Mouse (Mus musculus) hindbrain, embryonic 12.5 days (tissue): ENCODE data around the gene Rpl11. TPM values are rescaled to one million over a fixed set of nuclear protein-coding genes. Genes with fewer than 3 reads are reported as not detected.

Experiments used
- ATAC-seq: fragments of 200-750 bp; cut with Nextera tagmentation; 2 replicates; pipeline ENCODE4 v1.8.0; 2017; ENCODE audit warnings: moderate TSS enrichment; ENCODE audit not compliant: low FRiP score
- H3K27ac ChIP-seq: fragments of 300-500 bp; sonication (generic); 2 replicates; pipeline ENCODE4 v1.5.1; 2016; ENCODE audit warnings: mild to moderate bottlenecking
- H3K27me3 ChIP-seq: fragments of 300-500 bp; sonication (generic); 2 replicates; pipeline ENCODE4 v1.6.1; 2016; ENCODE audit warnings: mild to moderate bottlenecking
- H3K36me3 ChIP-seq: fragments of 300-500 bp; sonication (generic); 2 replicates; pipeline ENCODE4 v1.6.1; 2016; ENCODE audit warnings: mild to moderate bottlenecking
- H3K4me1 ChIP-seq: fragments of 300-500 bp; sonication (generic); 2 replicates; pipeline ENCODE4 v1.6.1; 2016
- H3K4me2 ChIP-seq: fragments of 300-500 bp; sonication (generic); replicated peaks from 2 replicates; pipeline ENCODE4 v1.6.1; 2016; ENCODE audit warnings: mild to moderate bottlenecking
- H3K4me3 ChIP-seq: fragments of 300-500 bp; sonication (generic); 2 replicates; pipeline ENCODE4 v1.5.1; 2016; ENCODE audit warnings: mild to moderate bottlenecking
- H3K9ac ChIP-seq: fragments of 300-500 bp; sonication (generic); 2 replicates; pipeline ENCODE4 v1.6.1; 2016; ENCODE audit warnings: mild to moderate bottlenecking, moderate library complexity
- H3K9me3 ChIP-seq: fragments of 300-500 bp; sonication (generic); replicated peaks from 2 replicates; pipeline ENCODE4 v1.6.1; 2016; ENCODE audit warnings: mild to moderate bottlenecking
- WGBS: fragments of 180-500 bp; shearing (Covaris S2); methylation state at CpG from one replicate; pipeline ENCODE4 v1.1.7; 2016; 5-methylcytosine and 5-hydroxymethylcytosine counted together
- polyA plus RNA-seq: library from polyadenylated mRNA; unstranded; fragments of >200 nt; fragmentation: Nextera tagmentation; extraction: Ambion mirVana; gene quantifications from 2 replicates; pipeline ENCODE4 v1.2.1, GENCODE M21; 2016

The Rpl11 gene
- polyA plus RNA-seq, 1 experiment from 2014 or later = 292 TPM

DNA sequence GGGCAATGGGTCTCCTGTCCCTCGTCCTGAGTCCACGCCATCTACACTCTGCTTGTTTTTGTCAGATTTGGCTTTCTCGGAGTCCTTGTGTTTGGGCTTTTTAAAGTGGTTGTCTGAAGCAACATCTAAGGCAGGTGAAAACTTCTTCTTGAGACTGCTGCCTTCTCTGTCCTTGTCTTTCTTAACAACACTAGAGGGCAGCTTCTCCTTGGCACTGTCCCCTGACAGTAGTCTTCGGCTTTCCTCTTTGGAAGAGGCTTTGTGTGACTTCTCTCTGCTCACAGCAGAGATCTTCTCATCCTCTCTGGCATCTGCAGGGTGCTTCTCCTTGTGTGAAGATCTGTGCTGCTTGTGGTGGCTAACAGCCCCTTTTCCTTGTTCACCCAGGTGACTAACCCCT is 42.6 kb downstream of the Rpl11 start:
- WGBS = 92% methylated on average over 4 of the region's 4 CpGs
- Histone ChIP-seq H3K4me3 (no peak overlapping the region), H3K36me3 (peaks cover 77% of the 10 kb centered on the region), H3K27me3 (no peaks in the 10 kb centered on the region), H3K9me3 (no peaks in the 10 kb centered on the region), H3K4me2 (no peak overlapping the region), H3K27ac (no peak overlapping the region), H3K4me1 (no peaks in the 10 kb centered on the region), H3K9ac (no peak overlapping the region)
- ATAC-seq = no peak

DNA sequence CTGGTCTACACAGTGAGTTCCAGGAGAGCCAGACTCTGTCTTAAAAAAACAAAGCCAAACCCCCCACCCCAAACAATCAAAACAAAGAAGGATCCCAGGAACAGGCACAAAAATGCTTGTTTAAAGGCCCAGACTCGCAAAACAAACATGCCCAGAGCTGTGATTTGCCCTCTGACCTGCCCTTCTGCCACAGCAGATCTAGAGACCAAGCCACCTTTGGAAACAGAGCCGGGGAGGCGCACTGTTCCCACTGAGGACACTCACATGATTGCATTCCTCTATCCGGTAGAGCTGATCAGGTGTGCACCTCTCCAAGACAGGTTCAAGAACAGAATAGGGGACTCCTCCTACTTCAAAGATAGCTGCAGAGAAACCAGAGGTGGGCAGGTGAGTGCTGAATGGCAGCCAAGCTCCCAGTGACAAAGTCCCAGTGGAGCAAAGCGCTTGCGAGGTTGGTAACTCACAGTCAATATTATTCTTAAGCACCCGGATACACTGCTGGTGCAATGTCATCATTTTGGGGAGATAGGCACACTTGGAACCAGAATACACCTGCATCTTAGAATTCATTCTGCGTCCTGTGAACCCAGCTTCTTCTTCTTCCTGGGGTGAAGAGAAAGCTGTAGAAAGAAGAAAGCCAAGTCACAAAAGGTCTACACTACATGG is 44.3 kb downstream of the Rpl11 start:
- H3K9ac ChIP-seq = no peak overlapping the region
- H3K27me3 ChIP-seq = no peaks in the 10 kb centered on the region
- WGBS = 87% methylated on average over 8 of the region's 8 CpGs
- ATAC-seq = no peak
- no peaks in the 10 kb centered on the region for H3K4me1 ChIP-seq
- peaks cover 90% of the 10 kb centered on the region for H3K36me3 ChIP-seq
- H3K4me3 ChIP-seq = no peak overlapping the region
- H3K9me3 ChIP-seq = no peaks in the 10 kb centered on the region
- no peak overlapping the region for H3K4me2 ChIP-seq
- no peak overlapping the region for H3K27ac ChIP-seq

DNA sequence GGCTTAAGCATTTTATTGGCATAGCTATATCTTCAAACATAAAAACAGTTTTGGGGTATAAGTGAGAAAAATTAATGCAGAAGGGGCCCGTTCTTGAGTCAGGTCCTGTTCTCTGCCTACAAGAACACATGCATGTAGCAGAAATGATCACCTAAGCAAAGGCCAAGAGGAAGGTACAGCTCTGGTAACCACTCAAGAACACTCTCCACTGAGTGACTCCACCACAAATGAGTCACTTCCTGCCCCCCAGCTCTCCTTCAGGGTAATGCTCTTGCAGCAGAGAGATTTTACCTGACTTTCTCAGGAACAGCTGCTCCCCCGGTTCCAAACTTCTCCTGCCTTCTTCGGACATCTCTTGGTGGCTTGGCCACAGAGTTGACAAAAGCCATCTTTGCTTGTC is 46.4 kb downstream of the Rpl11 start:
- H3K9ac ChIP-seq = no peak overlapping the region
- no peak overlapping the region for H3K4me2 ChIP-seq
- H3K9me3 ChIP-seq = no peaks in the 10 kb centered on the region
- no peak for ATAC-seq
- H3K4me1 ChIP-seq = no peaks in the 10 kb centered on the region
- H3K27ac ChIP-seq = no peak overlapping the region
- H3K27me3 ChIP-seq = no peaks in the 10 kb centered on the region
- 93% methylated on average over 3 of the region's 3 CpGs for WGBS
- H3K4me3 ChIP-seq = no peak overlapping the region
- H3K36me3 ChIP-seq = peaks cover 91% of the 10 kb centered on the region

DNA sequence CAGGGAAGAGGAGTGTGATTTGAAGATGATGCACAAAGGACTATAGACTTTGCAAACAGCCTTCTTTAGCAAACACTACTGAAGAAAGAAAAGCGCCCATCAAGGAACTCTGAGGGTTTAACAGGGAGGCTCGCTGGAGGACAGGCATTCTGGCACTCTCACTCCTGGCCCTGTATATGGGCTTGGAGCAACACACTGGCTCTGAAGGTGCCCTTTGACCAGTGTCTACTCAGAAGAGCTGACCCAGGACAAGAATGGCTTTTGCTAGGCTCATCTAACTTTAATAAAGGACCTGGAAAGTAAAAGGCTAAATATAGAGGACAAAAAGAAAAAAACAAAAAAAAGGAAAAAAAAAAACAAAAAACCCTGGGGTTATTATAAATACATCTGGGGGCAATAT is 48.3 kb downstream of the Rpl11 start:
- no peak overlapping the region for H3K27ac ChIP-seq
- H3K9ac ChIP-seq = no peak overlapping the region
- peaks cover 75% of the 10 kb centered on the region for H3K36me3 ChIP-seq
- 75% methylated on average over 2 of the region's 2 CpGs for WGBS
- H3K9me3 ChIP-seq = no peaks in the 10 kb centered on the region
- H3K4me2 ChIP-seq = no peak overlapping the region
- no peaks in the 10 kb centered on the region for H3K4me1 ChIP-seq
- no peak for ATAC-seq
- no peak overlapping the region for H3K4me3 ChIP-seq
- no peaks in the 10 kb centered on the region for H3K27me3 ChIP-seq

DNA sequence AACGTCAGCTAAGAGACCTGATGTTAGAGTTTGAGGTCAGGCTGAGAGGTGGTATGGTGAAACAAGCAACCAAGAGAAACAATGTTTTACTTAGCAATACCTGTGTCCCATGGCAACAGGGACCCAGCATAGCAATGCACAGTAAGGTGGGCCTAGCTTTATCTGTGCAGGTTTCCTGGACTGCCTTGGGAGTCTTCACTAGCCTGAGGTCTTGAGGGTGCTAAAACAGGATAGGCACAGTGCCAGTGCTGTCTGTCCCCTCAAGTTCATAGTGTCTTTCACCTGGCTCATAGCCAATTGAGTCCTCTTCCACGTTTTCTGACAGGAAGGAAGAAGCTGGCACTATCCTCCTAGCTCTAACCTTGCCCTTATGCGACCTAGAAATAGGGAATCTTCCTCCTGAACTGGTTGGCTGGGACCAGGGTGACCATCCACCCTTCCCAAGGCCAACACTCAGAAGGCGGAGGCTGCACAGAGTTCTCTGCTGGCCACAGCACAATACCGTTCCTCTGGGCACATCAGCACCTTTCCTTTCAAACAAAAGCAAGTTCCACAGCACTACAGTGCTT is 49.0 kb downstream of the Rpl11 start:
- Histone ChIP-seq H3K27ac (no peak overlapping the region), H3K9ac (no peak overlapping the region), H3K4me2 (no peak overlapping the region), H3K36me3 (peaks cover 68% of the 10 kb centered on the region), H3K27me3 (no peaks in the 10 kb centered on the region), H3K4me1 (no peaks in the 10 kb centered on the region), H3K4me3 (no peak overlapping the region), H3K9me3 (no peaks in the 10 kb centered on the region)
- 92% methylated on average over 5 of the region's 5 CpGs for WGBS
- ATAC-seq = no peak

DNA sequence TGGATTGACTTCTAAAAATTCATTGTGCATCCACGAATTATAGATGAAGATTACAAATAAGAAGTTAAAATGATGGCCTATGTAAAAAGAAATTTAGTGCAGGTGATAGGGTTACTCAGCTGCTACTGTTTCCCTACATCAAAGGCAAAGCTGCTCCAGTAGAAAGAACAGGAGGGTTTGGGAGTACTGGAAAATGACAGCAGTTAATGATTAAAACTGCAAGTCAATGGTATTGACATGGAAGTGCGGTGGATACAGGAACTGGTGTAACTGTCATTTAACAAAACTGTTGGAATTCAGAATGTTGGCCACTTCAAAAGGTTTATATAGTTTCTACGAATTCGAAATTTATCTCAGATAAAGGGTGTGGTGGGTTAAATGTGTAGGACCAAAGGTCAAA is 58.1 kb downstream of the Rpl11 start:
- no peak for ATAC-seq
- 86% methylated on average over 4 of the region's 4 CpGs for WGBS
- Histone ChIP-seq H3K9ac (no peak overlapping the region), H3K27me3 (no peaks in the 10 kb centered on the region), H3K27ac (no peak overlapping the region), H3K9me3 (peaks cover 7% of the 10 kb centered on the region; the same call in 1 of the 2 replicates), H3K4me2 (no peak overlapping the region), H3K4me3 (no peak overlapping the region), H3K36me3 (no peaks in the 10 kb centered on the region), H3K4me1 (no peaks in the 10 kb centered on the region)

DNA sequence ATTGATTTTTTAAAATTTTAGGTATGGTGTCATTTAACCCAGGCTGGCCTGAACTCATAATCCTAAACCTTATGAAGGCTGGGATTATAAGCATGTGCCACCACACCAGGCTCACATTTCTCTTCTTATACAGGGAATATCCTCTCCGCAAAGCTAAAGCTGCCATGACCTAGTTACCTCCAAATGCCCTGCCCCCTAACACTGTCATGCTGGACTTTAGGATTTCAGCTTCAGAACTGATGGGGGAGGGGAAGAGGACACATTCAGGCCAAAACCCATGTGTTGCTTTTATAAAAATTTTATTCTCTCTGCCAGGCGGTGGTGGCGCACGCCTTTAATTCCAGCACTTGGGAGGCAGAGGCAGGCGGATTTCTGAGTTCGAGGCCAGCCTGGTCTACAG is 59.3 kb downstream of the Rpl11 start:
- H3K4me2 ChIP-seq = no peak overlapping the region
- H3K9ac ChIP-seq = no peak overlapping the region
- WGBS = 96% methylated on average over 6 of the region's 6 CpGs
- no peak overlapping the region for H3K4me3 ChIP-seq
- H3K9me3 ChIP-seq = peaks cover 7% of the 10 kb centered on the region; the same call in 1 of the 2 replicates
- ATAC-seq = no peak
- H3K4me1 ChIP-seq = no peaks in the 10 kb centered on the region
- H3K27ac ChIP-seq = no peak overlapping the region
- H3K27me3 ChIP-seq = no peaks in the 10 kb centered on the region
- no peaks in the 10 kb centered on the region for H3K36me3 ChIP-seq

DNA sequence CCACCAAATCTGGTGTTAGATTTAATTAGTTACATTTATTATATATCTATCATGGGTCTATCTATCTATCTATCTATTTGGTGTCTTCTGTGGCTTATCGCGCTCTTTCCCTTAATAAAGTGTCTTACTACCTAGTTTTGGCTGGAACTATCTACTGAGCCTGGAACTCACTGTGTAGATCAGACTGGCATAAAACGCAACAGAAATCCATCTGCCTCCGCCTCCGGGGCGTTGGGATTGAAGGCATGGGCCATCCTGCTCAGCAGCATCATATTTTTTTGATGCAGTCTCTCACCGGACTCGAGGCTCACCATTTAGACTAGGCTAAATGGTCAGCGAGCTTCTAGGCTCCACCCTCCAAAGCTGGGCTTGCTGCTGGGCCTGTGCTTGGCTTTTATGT is 65.5 kb downstream of the Rpl11 start:
- no peaks in the 10 kb centered on the region for H3K27me3 ChIP-seq
- H3K9ac ChIP-seq = peak overlapping the region; percentile 95
- H3K36me3 ChIP-seq = peaks cover 24% of the 10 kb centered on the region
- no peak for ATAC-seq
- peak overlapping the region; percentile 94 for H3K4me2 ChIP-seq
- peak overlapping the region; percentile 93 for H3K4me3 ChIP-seq
- peaks cover 22% of the 10 kb centered on the region for H3K4me1 ChIP-seq
- H3K9me3 ChIP-seq = no peaks in the 10 kb centered on the region
- H3K27ac ChIP-seq = peak overlapping the region; percentile 85
- WGBS = 68% methylated on average over 9 of the region's 9 CpGs

DNA sequence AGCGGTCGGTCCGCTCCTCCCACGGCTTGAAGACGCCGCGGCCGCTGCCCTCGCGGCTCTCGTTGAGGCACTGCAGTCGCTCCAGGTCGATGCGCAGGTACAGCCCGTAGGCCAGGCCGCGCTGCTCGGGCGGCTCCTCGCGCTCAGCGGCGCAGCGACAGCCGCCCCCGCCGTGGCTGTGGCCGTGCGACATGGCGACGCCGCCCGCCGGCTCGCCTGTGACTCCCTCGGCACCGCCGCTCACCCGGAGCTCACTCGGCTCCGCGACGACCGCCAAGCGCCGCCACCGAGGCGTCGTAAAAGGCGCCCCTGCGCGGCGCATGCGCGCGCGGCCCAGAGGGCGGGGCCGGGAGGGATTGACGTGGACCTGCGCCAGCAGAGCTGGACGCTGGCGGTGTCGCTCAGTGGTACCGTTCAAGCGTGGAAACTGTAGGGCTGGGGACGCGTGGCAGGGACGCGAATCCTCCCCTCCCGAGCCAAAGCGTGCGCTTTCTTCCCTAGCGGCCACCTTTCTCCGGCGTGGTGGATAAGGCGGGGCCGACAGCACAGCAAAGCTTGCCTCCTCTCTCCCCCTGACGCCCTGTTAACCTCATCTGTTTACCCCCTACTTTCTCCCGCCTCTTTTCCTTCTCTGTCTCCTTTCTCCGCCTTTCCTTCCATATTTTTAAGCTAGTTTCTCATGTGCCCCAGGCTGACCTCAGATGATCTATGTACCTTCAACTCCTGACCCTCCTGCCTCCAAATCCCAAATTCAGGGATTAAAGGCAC is 66.1 kb downstream of the Rpl11 start, which contains the start of gene Pithd1:
TSS of gene Pithd1 (minus strand) at position 322 of the 768 bp plus-strand sequence.
- peaks cover 22% of the 10 kb centered on the region for H3K4me1 ChIP-seq
- H3K9ac ChIP-seq = peak within 1 kb of the TSS; percentile 95
- under 1% methylated on average over 74 of the region's 81 CpGs for WGBS
- H3K27ac ChIP-seq = peak within 1 kb of the TSS; percentile 85
- H3K4me3 ChIP-seq = peak within 1 kb of the TSS; percentile 93
- H3K27me3 ChIP-seq = no peaks in the 10 kb centered on the region
- H3K4me2 ChIP-seq = peak within 1 kb of the TSS; percentile 94
- H3K36me3 ChIP-seq = peaks cover 26% of the 10 kb centered on the region
- H3K9me3 ChIP-seq = no peaks in the 10 kb centered on the region
- peak; percentile 89 for ATAC-seq

DNA sequence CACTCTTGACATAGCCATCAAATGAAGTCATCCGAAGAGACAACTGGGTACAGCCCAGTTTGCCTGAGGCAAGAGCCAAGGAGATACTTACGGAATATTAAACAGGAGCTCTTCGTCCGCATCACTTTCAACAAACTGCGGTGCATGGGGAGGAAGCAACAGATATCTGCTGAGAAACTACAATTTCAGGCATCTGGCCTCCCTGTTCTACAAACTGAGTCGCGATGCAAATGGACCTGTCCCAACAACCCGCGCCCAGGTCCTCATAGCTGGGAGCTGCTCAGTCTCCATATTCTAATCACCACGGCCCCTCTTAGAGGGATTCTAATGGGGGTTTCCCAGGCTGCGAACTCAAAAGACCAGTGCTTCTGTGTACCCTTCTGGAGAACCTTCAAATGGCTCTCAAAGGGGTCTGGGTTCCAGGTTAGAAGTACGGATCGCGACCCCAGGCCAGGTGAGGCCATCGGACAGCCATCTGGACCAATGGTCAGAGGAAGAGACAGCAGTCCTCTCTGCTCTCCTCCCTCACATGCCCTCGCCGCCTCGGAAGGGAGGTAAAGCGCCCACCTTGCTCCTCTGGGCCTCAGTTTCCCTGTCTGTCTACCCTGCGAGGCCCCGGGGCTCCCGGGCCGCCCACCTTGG is 66.8 kb downstream of the Rpl11 start:
- Histone ChIP-seq H3K9ac (peak overlapping the region; percentile 95), H3K27ac (peak overlapping the region; percentile 85), H3K9me3 (no peaks in the 10 kb centered on the region), H3K4me2 (peak overlapping the region; percentile 94), H3K27me3 (no peaks in the 10 kb centered on the region), H3K4me1 (peaks cover 22% of the 10 kb centered on the region), H3K36me3 (peaks cover 29% of the 10 kb centered on the region), H3K4me3 (peak overlapping the region; percentile 93)
- 8% methylated on average over 23 of the region's 23 CpGs for WGBS
- ATAC-seq = peak; percentile 30; the same call in 1 of the 2 replicates

DNA sequence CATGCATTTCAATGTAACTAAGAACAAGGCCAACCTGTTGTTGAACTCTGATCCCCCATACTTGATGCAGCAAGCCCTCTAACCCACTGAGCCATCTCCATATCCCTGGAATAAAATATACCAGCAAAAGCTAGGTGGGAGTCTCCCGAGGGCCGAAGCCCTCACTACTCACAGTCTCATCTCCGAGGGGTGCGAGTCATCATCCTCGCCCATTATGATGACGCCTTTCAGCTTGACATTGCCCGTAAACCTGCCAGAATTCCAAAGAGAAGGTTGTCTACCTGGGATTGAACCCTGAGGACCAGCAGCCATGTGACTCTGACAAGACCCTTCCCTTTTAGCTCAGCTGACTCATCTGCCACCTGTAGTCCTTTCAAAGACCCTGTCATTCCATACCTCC is 67.5 kb downstream of the Rpl11 start:
- H3K9me3 ChIP-seq = no peaks in the 10 kb centered on the region
- H3K4me3 ChIP-seq = peak overlapping the region; percentile 93
- H3K27ac ChIP-seq = no peak overlapping the region
- no peaks in the 10 kb centered on the region for H3K27me3 ChIP-seq
- WGBS = 95% methylated on average over 7 of the region's 7 CpGs
- H3K4me1 ChIP-seq = peaks cover 22% of the 10 kb centered on the region
- H3K9ac ChIP-seq = peak overlapping the region; percentile 95
- H3K4me2 ChIP-seq = peak overlapping the region; percentile 94
- no peak for ATAC-seq
- H3K36me3 ChIP-seq = peaks cover 32% of the 10 kb centered on the region

DNA sequence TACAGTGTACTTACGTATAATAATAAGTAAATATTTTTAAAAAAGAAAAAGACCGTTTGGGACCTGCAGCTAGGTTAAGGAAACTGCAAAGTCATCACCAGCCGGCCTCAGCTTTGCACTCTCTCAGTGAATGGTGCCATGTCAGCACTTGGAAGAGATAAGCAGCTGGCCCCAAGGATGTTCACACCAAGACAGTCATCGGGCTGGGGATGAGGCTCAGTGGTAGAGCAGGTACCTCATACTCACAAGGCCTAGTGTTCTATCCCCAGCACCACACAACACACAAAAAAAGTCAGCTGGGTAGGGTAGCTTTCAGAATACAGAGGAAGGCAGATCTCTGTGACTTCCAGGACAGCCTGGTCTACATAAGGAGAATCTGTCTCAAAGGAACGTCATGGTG is 68.0 kb downstream of the Rpl11 start:
- Histone ChIP-seq H3K36me3 (peaks cover 32% of the 10 kb centered on the region), H3K9ac (no peak overlapping the region; the same call in 1 of the 2 replicates), H3K27ac (no peak overlapping the region), H3K4me2 (no peak overlapping the region), H3K9me3 (no peaks in the 10 kb centered on the region), H3K4me1 (peaks cover 22% of the 10 kb centered on the region), H3K4me3 (no peak overlapping the region), H3K27me3 (no peaks in the 10 kb centered on the region)
- 98% methylated on average over 5 of the region's 5 CpGs for WGBS
- ATAC-seq = no peak
